Mouse (Mus musculus) G1E-ER4 (cell line): Measurements from ENCODE around the gene Galnt4. TPM values are rescaled to one million over a fixed set of nuclear protein-coding genes. Genes with fewer than 3 reads are reported as not detected.

Experiments
- GATA1 ChIP-seq: IDR thresholded peaks from one replicate; pipeline ENCODE4 v1.8.0; 2012; ENCODE audit warnings: low read length, inconsistent platforms
- polyA plus RNA-seq: library from polyadenylated mRNA; stranded (reverse); fragments of >175 nt; gene quantifications from 2 replicates; pipeline ENCODE4 v1.2.3, GENCODE M21; 2012

The Galnt4 gene
- polyA plus RNA-seq, 1 experiment: 0.77 TPM

GRCm38 (mm10) chr10:99130611-99131010 is 22.7 kb downstream of the Galnt4 start:
- no peak for TF ChIP-seq GATA1

- TF ChIP-seq GATA1: no peak
Measured at GRCm38 (mm10) chr10:99131298-99131697, 23.3 kb downstream of the Galnt4 start.

- no peak for TF ChIP-seq GATA1
Measured at GRCm38 (mm10) chr10:99132189-99132588, 24.2 kb downstream of the Galnt4 start.

GRCm38 (mm10) chr10:99132595-99133272 is 24.8 kb downstream of the Galnt4 start:
- TF ChIP-seq GATA1: no peak

GRCm38 (mm10) chr10:99133321-99133875 is 25.4 kb downstream of the Galnt4 start:
- TF ChIP-seq GATA1: no peak

- no peak for TF ChIP-seq GATA1
Measured at GRCm38 (mm10) chr10:99136337-99136736, 28.4 kb downstream of the Galnt4 start.

- TF ChIP-seq GATA1: no peak
Measured at GRCm38 (mm10) chr10:99145611-99146010, 37.7 kb downstream of the Galnt4 start.

GRCm38 (mm10) chr10:99146596-99146995 is 38.6 kb downstream of the Galnt4 start:
- no peak for TF ChIP-seq GATA1

- TF ChIP-seq GATA1: no peak
Measured at GRCm38 (mm10) chr10:99150016-99150415, 42.1 kb downstream of the Galnt4 start.

- TF ChIP-seq GATA1: no peak
Measured at GRCm38 (mm10) chr10:99151580-99151979, 43.6 kb downstream of the Galnt4 start.

- no peak for TF ChIP-seq GATA1
Measured at GRCm38 (mm10) chr10:99152063-99152462, 44.1 kb downstream of the Galnt4 start.

- TF ChIP-seq GATA1: no peak
Measured at GRCm38 (mm10) chr10:99154635-99155034, 46.7 kb downstream of the Galnt4 start.

GRCm38 (mm10) chr10:99156808-99157207 is 48.8 kb downstream of the Galnt4 start:
- TF ChIP-seq GATA1: no peak

GRCm38 (mm10) chr10:99161987-99162582 is 54.1 kb downstream of the Galnt4 start:
- TF ChIP-seq GATA1: no peak

Other genes starting within 250 kb of the Galnt4 start
- 12.1 and 15.3 TPM in 2 replicates for gene Atp2b1, start 193.8 kb upstream of the Galnt4 start, polyA plus RNA-seq
- gene Poc1b, start 1.1 kb upstream of the Galnt4 start, polyA plus RNA-seq: 6.5 and 9.8 TPM in 2 replicates
- not detected in 2 replicates for gene Phxr2, start 18.2 kb downstream of the Galnt4 start, polyA plus RNA-seq
- not detected in 2 replicates for gene Dusp6, start 155.1 kb downstream of the Galnt4 start, polyA plus RNA-seq